Mouse (Mus musculus) neutrophil, adult 59 days (primary cell): ENCODE measurements around the gene Gtf2h4. TPM values are rescaled to one million over a fixed set of nuclear protein-coding genes. Genes with fewer than 3 reads are reported as not detected.

ENCODE experiments used
- total RNA-seq, 2 experiments: library from RNA; stranded (reverse); gene quantifications; 1 replicate in 1 of 2; 2 replicates in 1 of 2; pipeline ENCODE4 v1.2.4; 2023

Gene Gtf2h4
- total RNA-seq = 1 to 10 TPM; 6.5 to 9.4 TPM

DNA sequence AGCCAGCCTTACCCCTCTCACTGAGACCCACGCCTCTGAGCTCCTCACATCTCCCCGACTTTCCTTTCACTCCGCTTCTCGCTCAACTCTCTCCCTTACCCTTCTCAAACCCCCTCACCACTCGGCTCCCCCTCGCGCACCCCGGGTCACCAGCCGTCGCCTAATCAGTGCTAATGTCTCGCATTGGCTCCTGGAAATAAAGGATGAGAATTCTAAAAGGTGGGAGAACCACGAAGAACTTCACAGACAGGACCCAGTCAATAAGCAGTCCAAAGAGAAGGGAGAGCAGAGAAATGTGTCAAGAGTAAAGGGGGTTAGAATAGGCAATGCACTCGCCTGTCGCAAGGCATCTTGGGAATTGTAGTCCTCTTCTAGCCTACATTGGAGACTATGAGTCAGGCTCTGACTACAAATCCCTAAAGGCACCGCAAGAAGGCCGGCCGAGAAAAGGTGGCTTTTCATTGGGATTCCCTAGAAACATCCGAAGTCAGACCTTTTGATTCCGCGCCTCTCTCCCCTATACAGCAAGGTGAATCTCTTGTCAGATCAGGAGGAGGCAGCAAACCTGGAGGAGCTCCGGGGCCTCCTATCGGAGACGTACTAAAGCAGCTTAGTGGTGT is at the start of gene Gtf2h4:
Gene Gtf2h4, minus strand, starts transcription at position 324 of the 620 bp plus-strand sequence.

DNA sequence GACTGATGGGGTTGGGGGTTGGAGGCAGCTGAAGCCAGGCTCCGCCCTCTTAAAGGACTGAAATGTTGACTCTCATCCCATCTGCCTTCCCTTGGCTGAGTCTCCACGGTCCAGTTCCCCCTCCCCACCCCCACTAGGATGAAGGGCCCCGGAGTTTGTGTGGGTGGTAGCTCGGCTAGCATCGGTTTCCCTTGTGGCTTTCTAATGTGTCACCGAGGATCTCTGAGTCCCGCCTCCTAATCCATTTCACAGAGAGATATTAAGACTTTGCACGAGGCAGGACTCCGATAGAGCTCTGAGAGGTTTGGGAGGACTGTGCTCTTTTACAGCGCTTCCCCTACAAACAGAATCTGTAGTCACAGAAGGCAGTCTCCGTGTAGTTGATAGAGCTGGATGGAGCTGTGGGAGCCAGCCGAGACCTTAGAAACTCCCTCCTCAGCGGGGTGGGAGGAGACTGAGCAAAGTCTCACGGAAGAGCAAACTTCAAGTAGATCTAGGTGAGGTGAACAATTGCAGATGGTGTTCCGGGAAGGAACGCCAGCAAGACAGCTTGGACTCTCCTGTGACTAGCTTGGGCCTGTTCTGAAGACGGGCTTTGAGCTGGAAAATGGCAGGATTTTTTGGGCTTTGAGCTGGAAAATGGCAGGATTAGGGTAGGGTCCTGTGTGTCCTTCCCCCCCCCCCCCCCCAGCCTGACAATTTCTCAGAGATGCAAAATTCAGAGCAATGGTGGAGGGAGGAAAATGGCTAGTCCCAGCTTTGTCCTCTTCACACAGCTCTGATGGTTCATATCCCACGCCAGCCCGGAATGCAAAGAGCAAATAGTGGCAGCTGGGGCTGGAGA is 31.3 kb upstream of the Gtf2h4 start, which contains the start of gene Ddr1:
Gene Ddr1, minus strand, starts transcription at position 1 of the 844 bp plus-strand sequence.

GRCm38 (mm10) chr17:35667334-35668065 is 6.0 kb downstream of the Gtf2h4 start, which contains the start of gene Vars2:
Vars2 (minus strand) TSS chr17:35667592.

DNA sequence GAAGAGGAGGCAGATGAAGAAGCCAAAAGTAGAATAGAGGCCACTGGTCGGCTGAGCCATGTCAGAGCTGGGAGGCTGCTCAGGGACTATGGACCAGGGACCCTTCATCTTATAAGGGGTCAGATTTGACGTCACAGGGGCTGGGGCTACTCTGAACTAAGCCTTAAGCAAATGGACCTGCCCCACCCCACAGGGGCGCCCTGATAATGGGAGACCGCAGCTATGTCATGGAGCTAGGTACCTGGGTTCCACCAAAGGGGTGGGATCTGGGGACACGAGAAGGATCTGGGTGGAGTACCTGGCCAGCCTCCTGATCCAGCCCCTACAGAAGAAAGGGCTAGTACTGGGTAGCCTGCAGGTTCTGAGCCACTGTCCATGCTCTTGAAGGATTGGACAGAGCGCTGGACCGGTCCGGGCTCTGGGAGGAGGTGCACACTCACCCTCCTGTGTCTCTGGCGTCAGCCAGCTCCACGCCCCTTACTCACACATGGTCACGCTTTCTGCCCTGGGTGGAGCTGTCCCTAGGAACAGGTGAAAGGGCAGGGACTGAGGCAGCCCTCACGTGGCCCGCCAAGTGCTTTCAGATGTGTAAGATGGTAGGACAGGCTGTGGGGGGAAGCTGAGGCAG is 29.8 kb downstream of the Gtf2h4 start, which contains the start of gene Mucl3:
Gene Mucl3, minus strand, starts transcription at position 87 of the 628 bp plus-strand sequence.

GRCm38 (mm10) chr17:35626537-35626936 is 47.0 kb downstream of the Gtf2h4 start, which contains the start of gene Gm9573:
Gm9573 (minus strand) TSS chr17:35626637.

Other genes with a start within 250 kb of the Gtf2h4 start
- 10 to 100 TPM; 12.6 to 13.8 TPM for gene H2-Q6, start 248.9 kb downstream of the Gtf2h4 start, total RNA-seq
- gene H2-Q7, start 234.6 kb downstream of the Gtf2h4 start, total RNA-seq = 10 to 100 TPM; 10.5 to 17.7 TPM
- 10 to 100 TPM; 43.6 to 57.4 TPM for gene H2-Q10, start 203.7 kb downstream of the Gtf2h4 start, total RNA-seq
- gene Pou5f1, start 167.7 kb downstream of the Gtf2h4 start, total RNA-seq = 1 to 10 TPM; 2.1 TPM
- gene Tcf19, start 156.9 kb downstream of the Gtf2h4 start, total RNA-seq = 10 to 100 TPM; 33.6 to 35.3 TPM
- 10 to 100 TPM; 13.6 to 15.8 TPM for gene Cchcr1, start 156.6 kb downstream of the Gtf2h4 start, total RNA-seq
- gene Psors1c2, start 140.5 kb downstream of the Gtf2h4 start, total RNA-seq = not detected
- not detected for gene Cdsn, start 121.6 kb downstream of the Gtf2h4 start, total RNA-seq
- not detected for gene 2300002M23Rik, start 106.3 kb downstream of the Gtf2h4 start, total RNA-seq
- not detected for gene Sfta2, start 72.2 kb downstream of the Gtf2h4 start, total RNA-seq
- not detected for gene Gm9573, start 47.1 kb downstream of the Gtf2h4 start, total RNA-seq
- not detected for gene Mucl3, start 30.0 kb downstream of the Gtf2h4 start, total RNA-seq
- gene Vars2, start 6.1 kb downstream of the Gtf2h4 start, total RNA-seq = 10 to 100 TPM in 1 of 2 experiments, 1 to 10 TPM in 1; 7.2 to 11.6 TPM
- gene Ddr1, start 30.9 kb upstream of the Gtf2h4 start, total RNA-seq = under 1 TPM; 0.31 to 0.51 TPM
- gene Ier3, start 147.9 kb upstream of the Gtf2h4 start, total RNA-seq = 100 to 1,000 TPM; 115 to 121 TPM
- gene Flot1, start 149.5 kb upstream of the Gtf2h4 start, total RNA-seq = 100 to 1,000 TPM; 181 to 198 TPM
- 100 to 1,000 TPM; 449 to 487 TPM for gene Tubb5, start 164.6 kb upstream of the Gtf2h4 start, total RNA-seq
- 10 to 100 TPM; 33.5 to 33.9 TPM for gene Mdc1, start 167.8 kb upstream of the Gtf2h4 start, total RNA-seq
- gene Nrm, start 187.6 kb upstream of the Gtf2h4 start, total RNA-seq = 10 to 100 TPM; 40.8 to 50.0 TPM
- 100 to 1,000 TPM; 291 to 293 TPM for gene Ppp1r18, start 191.9 kb upstream of the Gtf2h4 start, total RNA-seq
- gene Dhx16, start 206.1 kb upstream of the Gtf2h4 start, total RNA-seq = 10 to 100 TPM; 63.4 to 68.3 TPM
- 10 to 100 TPM; 12.1 to 14.2 TPM for gene 2310061I04Rik, start 223.7 kb upstream of the Gtf2h4 start, total RNA-seq
- 10 to 100 TPM; 13.1 to 14.4 TPM for gene Atat1, start 236.3 kb upstream of the Gtf2h4 start, total RNA-seq
- 10 to 100 TPM; 18.4 to 21.4 TPM for gene Mrps18b, start 242.7 kb upstream of the Gtf2h4 start, total RNA-seq
- gene Ppp1r10, start 242.7 kb upstream of the Gtf2h4 start, total RNA-seq = 100 to 1,000 TPM; 100 to 125 TPM